Mouse (Mus musculus) thymus, postnatal 14 days (tissue): ENCODE results near the gene Tpst2.
A peak's percentile ranks its signal among the peaks of the same experiment; 100 is the strongest.
"Not testable (repeated sequence)": the region's sequence is repeated elsewhere in the genome, so short reads cannot be mapped to it uniquely, and the experiment has no call there.

Experiments
- DNase-seq: peaks from one replicate; pipeline ENCODE4 v3.0.0; 2021

The Tpst2 gene

GRCm38 (mm10) chr5:112299399-112299798 is 22.9 kb downstream of the Tpst2 start:
- no peak for DNase-seq

- DNase-seq: no peak
These were observed 23.6 kb downstream of the Tpst2 start for GRCm38 (mm10) chr5:112300112-112300511.

DNA sequence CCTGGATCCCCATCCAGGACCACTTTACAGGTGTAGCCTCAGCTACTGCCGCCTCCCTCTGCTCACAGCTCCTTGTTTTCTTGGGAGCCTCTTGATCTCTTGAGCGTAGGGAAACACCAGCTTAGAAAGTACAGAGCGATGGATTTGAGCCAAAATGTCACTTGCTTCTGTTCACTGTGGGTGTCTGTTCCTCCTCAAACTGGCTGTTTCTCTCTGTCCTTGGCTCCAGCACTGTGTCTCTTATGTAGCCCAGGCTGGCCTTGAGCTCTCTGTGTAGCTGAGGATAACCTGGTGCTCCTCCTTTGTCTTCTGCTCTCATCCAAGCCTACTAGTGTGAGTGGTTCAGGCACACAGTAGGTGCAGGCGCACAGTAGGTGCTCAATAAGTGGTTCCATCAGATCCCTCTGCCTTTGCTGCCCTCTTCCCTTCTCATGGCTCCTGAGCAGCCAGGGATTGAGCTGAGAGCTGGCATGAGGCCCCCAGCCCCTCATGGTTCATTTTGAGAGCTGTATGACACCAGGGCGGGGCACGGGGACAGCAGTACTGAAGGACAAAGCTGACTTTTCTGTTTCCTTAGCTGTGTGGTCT is 24.3 kb downstream of the Tpst2 start:
- DNase-seq: no peak

DNA sequence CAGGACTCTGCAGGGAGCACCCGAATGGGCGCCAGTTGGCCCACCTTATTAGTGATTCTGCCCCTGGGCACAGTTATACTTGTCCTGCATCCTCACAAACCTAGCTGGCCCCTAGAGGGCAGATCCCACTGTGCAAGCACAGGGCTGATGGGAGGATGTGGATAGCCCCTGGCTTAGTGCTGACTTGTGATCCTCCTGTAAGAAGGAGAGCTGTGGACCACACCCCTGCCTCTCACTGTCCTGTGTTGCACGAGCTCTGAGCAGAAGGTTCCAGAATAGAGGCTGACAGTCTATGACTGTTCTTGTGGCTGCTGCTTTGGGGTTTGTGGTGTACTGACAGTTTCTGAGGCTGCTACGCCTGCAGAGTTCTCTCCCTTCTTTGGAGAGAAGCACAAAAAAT is 25.2 kb downstream of the Tpst2 start:
- no peak for DNase-seq

GRCm38 (mm10) chr5:112302310-112302709 is 25.8 kb downstream of the Tpst2 start:
- no peak for DNase-seq

GRCm38 (mm10) chr5:112305842-112306241 is 29.4 kb downstream of the Tpst2 start:
- no peak for DNase-seq

- no peak for DNase-seq
These were observed 36.9 kb downstream of the Tpst2 start for GRCm38 (mm10) chr5:112313222-112313885.

DNA sequence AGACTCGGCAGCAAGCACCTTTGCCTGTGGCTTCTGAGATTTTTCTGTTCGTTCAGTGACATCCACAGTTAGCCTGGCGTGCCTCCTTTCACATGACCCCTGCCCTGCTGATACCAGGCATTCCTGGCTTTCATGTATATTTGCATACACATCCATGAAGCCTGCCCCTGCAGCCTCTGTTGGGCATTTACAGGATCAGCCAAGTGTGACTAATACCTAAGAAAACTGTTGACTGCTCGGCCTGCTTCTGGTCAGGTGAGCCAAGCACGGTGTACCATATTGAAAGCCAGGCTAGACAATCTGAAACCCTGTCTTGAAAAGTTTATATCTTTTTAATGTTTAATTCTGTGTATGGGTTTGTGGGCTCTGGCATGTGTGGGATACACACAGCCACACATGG is 40.0 kb downstream of the Tpst2 start:
- no peak for DNase-seq

DNA sequence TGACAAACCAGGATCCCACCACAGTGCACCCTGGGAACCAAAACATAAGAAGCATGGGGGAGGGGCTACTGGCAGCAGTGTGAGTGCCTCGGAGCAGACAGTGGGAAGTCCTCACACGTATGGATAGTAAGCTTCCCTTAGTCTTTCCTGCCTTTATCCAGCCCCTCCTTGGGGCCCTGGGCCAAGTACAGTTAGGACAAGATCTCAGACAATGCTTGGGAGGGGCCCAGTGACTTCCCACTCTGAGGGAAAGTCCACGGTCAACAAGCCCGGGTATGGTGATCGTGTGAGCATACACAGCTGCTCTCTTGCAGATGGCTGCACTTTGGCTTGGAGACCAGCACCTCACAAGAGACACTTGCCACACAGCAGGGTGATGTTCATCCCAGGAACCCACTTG is 40.8 kb downstream of the Tpst2 start:
- no peak for DNase-seq

DNA sequence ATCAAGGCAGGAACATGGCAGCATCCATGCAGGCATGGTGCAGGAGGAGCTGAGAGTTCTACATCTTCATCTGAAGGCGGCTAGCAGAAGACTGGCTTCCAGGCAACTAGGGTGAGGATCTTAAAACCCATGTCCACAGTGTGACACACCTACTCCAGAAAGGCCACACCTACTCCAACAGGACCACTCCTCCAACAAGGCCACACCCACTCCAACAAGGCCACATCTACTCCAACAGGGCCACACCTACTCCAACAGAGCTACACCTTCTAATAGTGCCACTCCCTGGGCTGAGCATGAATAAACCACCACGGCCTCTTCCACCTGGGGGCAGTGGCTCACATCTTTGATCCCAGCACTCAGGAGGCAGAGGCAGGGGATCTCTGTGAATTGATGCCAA is 42.9 kb downstream of the Tpst2 start:
- not testable (repeated sequence) for DNase-seq

GRCm38 (mm10) chr5:112320379-112320778 is 43.9 kb downstream of the Tpst2 start:
- no peak for DNase-seq

- no peak for DNase-seq
These were observed 44.4 kb downstream of the Tpst2 start for GRCm38 (mm10) chr5:112320936-112321335.

- DNase-seq: no peak
These were observed 44.9 kb downstream of the Tpst2 start for GRCm38 (mm10) chr5:112321376-112321775.

DNA sequence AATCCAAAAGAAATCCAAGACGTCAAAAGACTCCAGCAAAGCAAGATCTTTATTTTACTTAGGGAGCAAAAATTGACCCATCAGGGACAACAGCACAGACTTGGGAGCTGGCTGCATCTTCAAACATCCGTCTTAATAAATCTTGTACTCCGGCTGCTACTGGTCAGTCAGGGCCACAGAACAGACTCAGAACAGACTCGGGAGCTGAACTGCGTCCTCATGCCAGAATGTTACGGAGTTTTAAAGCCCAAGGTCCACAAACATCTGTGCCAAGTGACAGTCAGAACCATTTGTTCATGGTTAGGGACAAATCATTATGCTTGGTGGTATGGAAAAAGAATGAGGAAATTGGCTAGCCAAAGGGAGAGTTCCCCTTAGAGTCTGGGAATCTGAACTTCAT is 46.8 kb downstream of the Tpst2 start:
- no peak for DNase-seq

- DNase-seq: peak; percentile 63
These were observed 48.4 kb downstream of the Tpst2 start for GRCm38 (mm10) chr5:112324637-112325545.

DNA sequence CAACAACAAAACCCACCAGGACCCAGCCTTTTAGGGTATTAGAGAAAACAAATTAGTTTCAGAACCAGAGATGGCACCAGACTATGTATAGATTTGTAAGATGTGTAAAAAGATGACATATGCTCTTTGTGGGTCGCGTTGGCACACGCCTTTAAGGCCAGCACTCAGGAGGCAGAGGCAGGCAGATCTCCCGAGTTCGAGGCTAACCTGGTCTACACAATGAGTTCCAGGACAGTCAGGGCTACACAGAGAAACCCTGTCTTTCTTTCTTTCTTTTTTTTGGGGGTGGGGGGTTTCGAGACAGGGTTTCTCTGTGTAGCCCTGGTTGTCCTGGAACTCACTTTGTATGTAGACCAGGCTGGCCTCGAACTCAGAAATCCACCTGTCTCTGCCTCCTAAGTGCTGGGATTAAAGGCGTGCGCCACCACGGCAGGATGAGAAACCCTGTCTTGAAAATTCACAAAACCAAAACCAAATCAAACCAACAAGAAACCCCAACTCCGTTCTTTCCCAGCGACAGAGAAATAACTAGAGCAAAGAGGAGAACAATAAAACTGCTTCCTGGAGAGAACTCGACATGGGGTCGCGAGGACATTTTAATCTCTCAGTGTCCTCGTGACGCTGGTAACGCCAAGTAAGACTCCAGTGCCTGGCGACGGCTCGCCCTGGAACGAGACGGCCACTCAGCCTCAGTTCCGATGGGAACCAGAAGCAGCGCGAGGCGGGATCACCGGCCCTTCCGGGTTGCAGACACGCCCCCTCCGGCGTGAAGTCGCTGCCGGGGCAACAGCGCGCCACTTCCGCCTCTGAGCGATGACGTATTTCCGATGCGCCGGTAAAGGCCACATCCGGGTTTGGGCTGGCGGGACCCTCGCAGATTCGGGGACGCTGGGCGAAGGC is 49.3 kb downstream of the Tpst2 start, which contains the start of gene Tfip11:
Gene Tfip11, plus strand, starts transcription at position 813 of the 900 bp plus-strand sequence.
- peak; percentile 95 for DNase-seq

DNA sequence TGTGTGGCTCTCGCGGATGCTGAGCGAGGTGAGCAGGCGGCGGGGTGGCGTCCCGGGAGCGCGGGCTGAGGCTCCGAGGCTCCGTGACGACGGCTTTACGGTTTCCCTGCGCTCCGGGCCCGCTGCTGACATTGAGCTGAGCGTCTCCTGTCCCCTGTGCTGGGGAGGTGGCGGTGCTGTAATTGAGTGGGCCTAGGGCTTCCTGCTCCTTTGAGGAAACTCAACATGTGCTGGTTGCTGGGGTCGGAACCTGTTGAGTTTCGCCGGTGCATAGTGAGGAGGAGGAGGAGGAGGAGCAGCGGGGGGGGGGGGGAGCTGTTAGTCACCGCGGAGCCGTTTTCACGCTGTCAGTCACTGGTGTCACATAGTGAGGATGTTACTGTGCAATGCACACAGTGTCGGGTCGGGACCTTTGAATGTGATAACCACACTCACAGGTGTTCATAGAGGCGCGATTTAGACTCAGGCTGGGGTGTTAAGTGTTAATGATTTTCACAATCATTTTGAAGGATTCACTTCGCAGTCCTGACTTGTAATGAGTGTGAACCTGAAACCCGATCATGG is 50.0 kb downstream of the Tpst2 start:
- DNase-seq: no peak

DNA sequence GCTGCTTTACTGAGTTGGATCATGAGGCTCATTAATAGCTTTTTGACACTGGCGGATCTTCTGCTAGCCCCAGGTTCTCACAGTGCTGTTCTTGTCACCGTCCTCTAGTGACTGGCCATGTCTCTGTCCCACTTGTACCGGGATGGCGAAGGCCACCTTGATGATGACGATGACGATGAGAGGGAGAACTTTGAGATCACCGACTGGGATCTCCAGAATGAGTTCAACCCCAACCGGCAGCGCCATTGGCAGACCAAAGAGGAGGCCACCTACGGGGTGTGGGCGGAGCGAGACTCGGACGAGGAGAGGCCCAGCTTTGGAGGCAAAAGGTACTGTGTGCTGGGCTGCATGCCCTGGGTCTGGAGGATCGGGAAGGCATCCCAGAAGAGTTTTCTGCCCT is 51.4 kb downstream of the Tpst2 start:
- no peak for DNase-seq

DNA sequence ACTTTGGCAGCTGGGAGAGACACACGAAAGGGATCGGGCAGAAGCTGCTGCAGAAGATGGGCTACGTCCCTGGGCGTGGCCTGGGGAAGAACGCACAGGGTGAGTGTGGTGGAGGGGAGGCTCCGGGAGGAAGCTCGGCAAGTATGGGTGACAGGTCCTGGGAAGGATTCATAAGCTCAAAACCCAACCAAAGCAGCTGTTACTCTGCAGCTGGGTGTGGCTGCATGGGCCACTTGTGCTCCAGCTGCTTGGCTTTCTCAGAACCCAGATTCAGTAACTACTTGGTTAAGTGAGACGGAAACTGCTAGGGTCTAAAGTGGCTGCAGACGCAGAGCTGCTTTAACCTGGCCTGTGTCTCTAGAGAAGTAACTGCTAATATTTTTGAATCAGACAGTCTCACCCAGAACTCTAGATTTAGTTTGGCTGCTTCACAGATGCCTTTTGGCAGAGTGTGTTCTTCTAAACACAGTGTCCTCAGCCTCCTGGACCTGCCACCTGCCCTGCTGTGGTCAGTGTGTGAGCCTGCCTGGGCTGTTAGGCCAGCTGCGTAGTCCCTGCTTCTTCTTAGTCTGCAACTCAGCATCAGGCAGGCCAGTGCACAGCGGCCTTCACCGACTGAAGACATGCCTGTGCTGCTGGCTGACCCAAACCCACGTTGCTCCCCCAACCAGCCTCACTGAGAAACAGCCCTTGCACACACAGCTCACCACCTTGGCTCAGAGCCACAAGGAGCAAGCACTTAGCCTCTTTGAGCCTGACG is 53.5 kb downstream of the Tpst2 start:
- no peak for DNase-seq

GRCm38 (mm10) chr5:112335473-112335872 is 59.0 kb downstream of the Tpst2 start:
- DNase-seq: peak; percentile 68

DNA sequence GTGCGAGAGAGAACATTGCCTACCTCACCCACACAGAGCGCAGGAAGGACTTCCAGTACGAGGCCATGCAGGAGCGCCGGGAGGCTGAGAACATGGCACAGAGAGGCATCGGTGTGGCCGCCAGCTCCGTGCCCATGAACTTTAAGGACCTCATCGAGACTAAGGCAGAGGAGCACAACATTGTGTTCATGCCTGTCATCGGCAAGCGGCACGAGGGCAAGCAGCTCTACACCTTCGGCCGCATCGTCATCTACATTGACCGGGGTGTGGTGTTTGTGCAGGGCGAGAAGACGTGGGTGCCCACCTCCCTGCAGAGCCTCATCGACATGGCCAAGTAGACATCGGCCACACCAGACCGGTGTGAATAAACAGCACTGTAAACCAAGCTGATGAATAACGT is 60.5 kb downstream of the Tpst2 start:
- DNase-seq: no peak

DNA sequence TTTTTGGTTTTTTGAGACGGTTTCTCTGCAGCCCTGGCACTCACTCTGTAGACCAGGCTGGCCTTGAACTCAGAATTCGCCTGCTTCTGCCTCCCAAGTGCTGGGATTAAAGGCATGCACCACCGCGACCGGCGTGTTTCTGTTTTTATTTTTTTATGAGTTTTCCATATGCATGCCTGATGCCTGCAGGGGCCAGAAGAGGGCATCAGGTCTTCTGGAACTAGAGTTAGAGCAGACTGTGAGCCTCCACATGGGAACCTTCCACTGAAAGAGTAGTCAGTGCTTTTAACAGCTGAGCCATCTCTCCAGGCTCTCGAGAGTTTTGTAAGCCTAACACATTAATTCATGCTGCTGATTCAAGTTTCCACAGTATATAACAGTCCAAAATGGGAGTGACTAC is 62.7 kb downstream of the Tpst2 start:
- no peak for DNase-seq
